Mouse (Mus musculus) midbrain, embryonic 16.5 days (tissue): Measurements from ENCODE around the gene Dnajc3. TPM values are rescaled to one million over a fixed set of nuclear protein-coding genes. Genes with fewer than 3 reads are reported as not detected.

ENCODE experiments used
- ATAC-seq: fragments of 200-750 bp; cut with Nextera tagmentation; 2 replicates; pipeline ENCODE4 v1.8.0; 2017; ENCODE audit warnings: moderate TSS enrichment
- H3K27ac ChIP-seq: fragments of 300-500 bp; sonication (generic); 2 replicates; pipeline ENCODE4 v1.5.1; 2014; ENCODE audit warnings: mild to moderate bottlenecking, low read length, mixed read lengths
- H3K27me3 ChIP-seq: fragments of 300-500 bp; sonication (generic); 2 replicates; pipeline ENCODE4 v1.6.1; 2014; ENCODE audit warnings: low read depth, low read length, mixed read lengths; ENCODE audit not compliant: control insufficient read depth, insufficient read depth
- H3K36me3 ChIP-seq: fragments of 300-500 bp; sonication (generic); 2 replicates; pipeline ENCODE4 v1.6.1; 2014; ENCODE audit warnings: mild to moderate bottlenecking, low read length, moderate library complexity, mixed read lengths; ENCODE audit not compliant: control insufficient read depth, insufficient read depth
- H3K4me1 ChIP-seq: fragments of 300-500 bp; sonication (generic); 2 replicates; pipeline ENCODE4 v1.6.1; 2014; ENCODE audit warnings: mild to moderate bottlenecking, low read length, mixed read lengths; ENCODE audit not compliant: control insufficient read depth, insufficient read depth
- H3K4me2 ChIP-seq: fragments of 300-500 bp; sonication (generic); 2 replicates; pipeline ENCODE4 v1.6.1; 2014; ENCODE audit warnings: mild to moderate bottlenecking, low read length, mixed read lengths
- H3K4me3 ChIP-seq: fragments of 300-500 bp; sonication (generic); 2 replicates; pipeline ENCODE4 v1.5.1; 2014; ENCODE audit warnings: low read depth, mild to moderate bottlenecking, low read length, moderate library complexity, mixed read lengths
- H3K9ac ChIP-seq: fragments of 300-500 bp; sonication (generic); 2 replicates; pipeline ENCODE4 v1.6.1; 2014; ENCODE audit warnings: low read depth, low read length, mixed read lengths
- H3K9me3 ChIP-seq: fragments of 300-500 bp; sonication (generic); replicated peaks from 2 replicates; pipeline ENCODE4 v1.6.1; 2014; ENCODE audit warnings: mild to moderate bottlenecking, low read length, mixed read lengths; ENCODE audit not compliant: control insufficient read depth, poor library complexity, severe bottlenecking
- WGBS: fragments of 180-500 bp; shearing (Covaris S2); extraction: QIAGEN DNeasy Blood & Tissue Kit; methylation state at CpG from one replicate; pipeline ENCODE4 v1.1.7; 2014; 5-methylcytosine and 5-hydroxymethylcytosine counted together
- polyA plus RNA-seq: library from polyadenylated mRNA; unstranded; fragments of >200 nt; fragmentation: Nextera tagmentation; extraction: Ambion mirVana; gene quantifications from 2 replicates; pipeline ENCODE4 v1.2.1, GENCODE M21; 2015

Gene Dnajc3
- polyA plus RNA-seq, 1 experiment from 2014 or later, result 20.2 TPM

GRCm38 (mm10) chr14:118909872-118910271 is 27.9 kb upstream of the Dnajc3 start:
- ATAC-seq, result no peak

GRCm38 (mm10) chr14:118910332-118911222 is 27.2 kb upstream of the Dnajc3 start:
- H3K9me3 ChIP-seq, result no peaks in the 10 kb centered on the region
- no peak overlapping the region for H3K27ac ChIP-seq
- no peak overlapping the region for H3K9ac ChIP-seq
- no peaks in the 10 kb centered on the region for H3K27me3 ChIP-seq
- whole genome bisulfite sequencing, result 69% methylated on average over 29 of the region's 29 CpGs
- H3K4me3 ChIP-seq, result no peak overlapping the region
- no peak for ATAC-seq
- H3K36me3 ChIP-seq, result peaks cover 27% of the 10 kb centered on the region
- no peaks in the 10 kb centered on the region for H3K4me1 ChIP-seq
- no peak overlapping the region for H3K4me2 ChIP-seq

More at GRCm38 (mm10) chr14:118909872-118910271, 27.9 kb upstream of the Dnajc3 start:
- 88% methylated on average over 8 of the region's 8 CpGs for WGBS
- Histone ChIP-seq H3K4me1 (no peaks in the 10 kb centered on the region), H3K27ac (no peak overlapping the region), H3K4me3 (no peak overlapping the region), H3K9ac (no peak overlapping the region), H3K4me2 (no peak overlapping the region), H3K27me3 (no peaks in the 10 kb centered on the region), H3K36me3 (peaks cover 27% of the 10 kb centered on the region), H3K9me3 (no peaks in the 10 kb centered on the region)

- no peaks in the 10 kb centered on the region for H3K9me3 ChIP-seq
- no peak overlapping the region for H3K4me2 ChIP-seq
- no peak for ATAC-seq
- H3K27me3 ChIP-seq, result no peaks in the 10 kb centered on the region
- H3K4me3 ChIP-seq, result no peak overlapping the region
- H3K36me3 ChIP-seq, result peaks cover 27% of the 10 kb centered on the region
- H3K27ac ChIP-seq, result no peak overlapping the region
- no peak overlapping the region for H3K9ac ChIP-seq
- 89% methylated on average over 6 of the region's 6 CpGs for WGBS
- no peaks in the 10 kb centered on the region for H3K4me1 ChIP-seq
Observed at GRCm38 (mm10) chr14:118911521-118911920, 26.3 kb upstream of the Dnajc3 start.

- Histone ChIP-seq H3K27me3 (no peaks in the 10 kb centered on the region), H3K4me1 (no peaks in the 10 kb centered on the region), H3K4me3 (no peak overlapping the region), H3K9ac (no peak overlapping the region), H3K27ac (no peak overlapping the region), H3K4me2 (no peak overlapping the region), H3K36me3 (peaks cover 22% of the 10 kb centered on the region), H3K9me3 (no peaks in the 10 kb centered on the region)
- ATAC-seq, result no peak
- 86% methylated on average over 5 of the region's 5 CpGs for WGBS
Observed at GRCm38 (mm10) chr14:118913651-118914050, 24.1 kb upstream of the Dnajc3 start.

GRCm38 (mm10) chr14:118919025-118919424 is 18.8 kb upstream of the Dnajc3 start:
- H3K9ac ChIP-seq, result no peak overlapping the region
- H3K9me3 ChIP-seq, result no peaks in the 10 kb centered on the region
- no peaks in the 10 kb centered on the region for H3K27me3 ChIP-seq
- H3K36me3 ChIP-seq, result peaks cover 7% of the 10 kb centered on the region
- H3K27ac ChIP-seq, result no peak overlapping the region
- no peak overlapping the region for H3K4me3 ChIP-seq
- ATAC-seq, result no peak
- 72% methylated on average over 8 of the region's 8 CpGs for WGBS
- H3K4me2 ChIP-seq, result no peak overlapping the region
- H3K4me1 ChIP-seq, result peaks cover 35% of the 10 kb centered on the region

GRCm38 (mm10) chr14:118920654-118921053 is 17.1 kb upstream of the Dnajc3 start:
- 54% methylated on average over 7 of the region's 7 CpGs for WGBS
- Histone ChIP-seq H3K27ac (no peak overlapping the region), H3K9ac (peak overlapping the region; percentile 15; the same call in 1 of the 2 replicates), H3K27me3 (no peaks in the 10 kb centered on the region), H3K9me3 (no peaks in the 10 kb centered on the region), H3K4me3 (no peak overlapping the region), H3K4me2 (peak overlapping the region; percentile 97), H3K36me3 (peaks cover 7% of the 10 kb centered on the region), H3K4me1 (peaks cover 39% of the 10 kb centered on the region)
- ATAC-seq, result no peak

- ATAC-seq, result peak; percentile 1; the same call in 1 of the 2 replicates
- Histone ChIP-seq H3K36me3 (peaks cover 4% of the 10 kb centered on the region), H3K9me3 (no peaks in the 10 kb centered on the region), H3K4me2 (peak overlapping the region; percentile 97), H3K27ac (no peak overlapping the region), H3K9ac (peak overlapping the region; percentile 73), H3K4me3 (peak overlapping the region; percentile 86), H3K4me1 (peaks cover 44% of the 10 kb centered on the region), H3K27me3 (no peaks in the 10 kb centered on the region)
- 19% methylated on average over 22 of the region's 22 CpGs for WGBS
Observed at GRCm38 (mm10) chr14:118922251-118922650, 15.5 kb upstream of the Dnajc3 start.

- Histone ChIP-seq H3K27ac (no peak overlapping the region), H3K9me3 (no peaks in the 10 kb centered on the region), H3K4me2 (peak overlapping the region; percentile 97), H3K4me3 (peak overlapping the region; percentile 86), H3K9ac (peak overlapping the region; percentile 73), H3K4me1 (peaks cover 44% of the 10 kb centered on the region), H3K36me3 (peaks cover 4% of the 10 kb centered on the region; the same call in 1 of the 2 replicates), H3K27me3 (no peaks in the 10 kb centered on the region)
- ATAC-seq, result peak; percentile 12
- WGBS, result 1% methylated on average over 46 of the region's 47 CpGs
Observed at GRCm38 (mm10) chr14:118922667-118923184, 15.1 kb upstream of the Dnajc3 start.
